ENCODE assay signal across 15 mouse cellular contexts in genomic region chrX:143884953-143885352, GRCm38 (mm10). TPM values are rescaled to one million over a fixed set of nuclear protein-coding genes. Genes with fewer than 3 reads are reported as not detected.
A peak's percentile ranks its signal among the peaks of the same experiment; 100 is the strongest.
DNase-seq lines count a peak whose midpoint lies in the region; ATAC-seq lines count a peak whose summit lies in the region.
"Had no signal": no experiment of that assay in that cellular context is flagged by ENCODE, and none has a peak within 500 bp of the region (broad histone marks: within the 10 kb centered on the region; RNA-seq: fewer than 3 reads in every experiment).

No protein-coding gene starts in this region.

- no peaks in the 10 kb centered on the region for H3K9me3 ChIP-seq in heart, embryonic 13.5 days
- H3K9me3 ChIP-seq in kidney, embryonic 14.5 days (ENCODE audit: control insufficient read depth, low read length): no peaks in the 10 kb centered on the region
- H3K9me3 ChIP-seq in midbrain, embryonic 16.5 days (replicated peaks; ENCODE audit: control insufficient read depth, low read length, poor library complexity, severe bottlenecking): no peaks in the 10 kb centered on the region
- H3K9me3 ChIP-seq in midbrain, embryonic 11.5 days (ENCODE audit: control insufficient read depth, low read length): no peaks in the 10 kb centered on the region
- no peaks in the 10 kb centered on the region for H3K9me3 ChIP-seq in limb, embryonic 15.5 days
- H3K9me3 ChIP-seq: embryonic facial prominence, embryonic 12.5 days; liver, embryonic 13.5 days; neural tube, embryonic 12.5 days had no signal

- no peaks in the 10 kb centered on the region for H3K27me3 ChIP-seq in heart, embryonic 13.5 days (replicated peaks)
- no peaks in the 10 kb centered on the region for H3K27me3 ChIP-seq in kidney, embryonic 14.5 days (ENCODE audit: control insufficient read depth, insufficient read depth, low read length)
- H3K27me3 ChIP-seq in midbrain, embryonic 16.5 days (ENCODE audit: control insufficient read depth, insufficient read depth, low read depth, low read length): no peaks in the 10 kb centered on the region; the same call in 1 of the 2 replicates
- no peaks in the 10 kb centered on the region; the same call in 1 of the 2 replicates for H3K27me3 ChIP-seq in midbrain, embryonic 11.5 days (ENCODE audit: control insufficient read depth, insufficient read depth, low read length)
- H3K27me3 ChIP-seq in limb, embryonic 15.5 days: peaks cover 9% of the 10 kb centered on the region; the same call in 1 of the 2 replicates
- H3K27me3 ChIP-seq: embryonic facial prominence, embryonic 12.5 days; liver, embryonic 13.5 days; neural tube, embryonic 12.5 days had no signal

- no peak overlapping the region for H3K4me2 ChIP-seq in heart, embryonic 13.5 days
- no peak overlapping the region for H3K4me2 ChIP-seq in kidney, embryonic 14.5 days (replicated peaks; ENCODE audit: low read depth, low read length)
- H3K4me2 ChIP-seq in midbrain, embryonic 16.5 days (ENCODE audit: low read length): no peak overlapping the region
- H3K4me2 ChIP-seq in midbrain, embryonic 11.5 days: no peak overlapping the region
- H3K4me2 ChIP-seq in limb, embryonic 15.5 days: no peak overlapping the region
- H3K4me2 ChIP-seq: embryonic facial prominence, embryonic 12.5 days; liver, embryonic 13.5 days; neural tube, embryonic 12.5 days had no signal

- H3K4me1 ChIP-seq in heart, embryonic 13.5 days: peaks cover 28% of the 10 kb centered on the region
- H3K4me1 ChIP-seq in kidney, embryonic 14.5 days (ENCODE audit: control insufficient read depth, insufficient read depth, low read length): no peaks in the 10 kb centered on the region
- H3K4me1 ChIP-seq in midbrain, embryonic 16.5 days (ENCODE audit: control insufficient read depth, insufficient read depth, low read length): no peaks in the 10 kb centered on the region
- no peaks in the 10 kb centered on the region for H3K4me1 ChIP-seq in midbrain, embryonic 11.5 days (ENCODE audit: control insufficient read depth, insufficient read depth, low read length)
- 0 out of 2 replicates have a peak, but pooled peaks cover 3% of the 10 kb centered on the region for H3K4me1 ChIP-seq in limb, embryonic 15.5 days
- H3K4me1 ChIP-seq: embryonic facial prominence, embryonic 12.5 days; liver, embryonic 13.5 days; megakaryocyte, embryonic 14.5 days; neural tube, embryonic 12.5 days had no signal

- no peaks in the 10 kb centered on the region for H3K36me3 ChIP-seq in heart, embryonic 13.5 days
- no peaks in the 10 kb centered on the region for H3K36me3 ChIP-seq in kidney, embryonic 14.5 days (ENCODE audit: control insufficient read depth, insufficient read depth, low read length)
- no peaks in the 10 kb centered on the region for H3K36me3 ChIP-seq in midbrain, embryonic 16.5 days (ENCODE audit: control insufficient read depth, insufficient read depth, low read length)
- H3K36me3 ChIP-seq in midbrain, embryonic 11.5 days (ENCODE audit: control insufficient read depth, insufficient read depth, low read length): no peaks in the 10 kb centered on the region
- no peaks in the 10 kb centered on the region for H3K36me3 ChIP-seq in limb, embryonic 15.5 days
- H3K36me3 ChIP-seq: embryonic facial prominence, embryonic 12.5 days; liver, embryonic 13.5 days; neural tube, embryonic 12.5 days had no signal

- ATAC-seq in heart, embryonic 13.5 days (ENCODE audit: extremely low read depth, insufficient number of reproducible peaks, low FRiP score, low TSS enrichment): no peak
- ATAC-seq in kidney, embryonic 14.5 days (ENCODE audit: low FRiP score, low TSS enrichment): peak; percentile 60; the same call in 1 of the 2 replicates
- ATAC-seq in midbrain, embryonic 16.5 days: peak; percentile 58; the same call in 1 of the 2 replicates
- no peak for ATAC-seq in midbrain, embryonic 11.5 days (ENCODE audit: low FRiP score)
- ATAC-seq in limb, embryonic 15.5 days (ENCODE audit: insufficient number of reproducible peaks, low FRiP score, low TSS enrichment, low read depth): peak; percentile 72

- no peak overlapping the region for H3K9ac ChIP-seq in heart, embryonic 13.5 days
- H3K9ac ChIP-seq in kidney, embryonic 14.5 days (ENCODE audit: low read depth, low read length): no peak overlapping the region
- no peak overlapping the region for H3K9ac ChIP-seq in midbrain, embryonic 16.5 days (ENCODE audit: low read depth, low read length)
- no peak overlapping the region for H3K9ac ChIP-seq in midbrain, embryonic 11.5 days (ENCODE audit: low read length)
- H3K9ac ChIP-seq in limb, embryonic 15.5 days: no peak overlapping the region
- H3K9ac ChIP-seq: embryonic facial prominence, embryonic 12.5 days; liver, embryonic 13.5 days; neural tube, embryonic 12.5 days had no signal

- H3K4me3 ChIP-seq in heart, embryonic 13.5 days: no peak overlapping the region
- no peak overlapping the region for H3K4me3 ChIP-seq in kidney, embryonic 14.5 days (ENCODE audit: low read length)
- H3K4me3 ChIP-seq in midbrain, embryonic 16.5 days (ENCODE audit: low read depth, low read length): no peak overlapping the region
- H3K4me3 ChIP-seq in midbrain, embryonic 11.5 days (ENCODE audit: low read depth, low read length): no peak overlapping the region
- no peak overlapping the region for H3K4me3 ChIP-seq in limb, embryonic 15.5 days
- H3K4me3 ChIP-seq: embryonic facial prominence, embryonic 12.5 days; liver, embryonic 13.5 days; megakaryocyte, embryonic 14.5 days; neural tube, embryonic 12.5 days had no signal

- 12% methylated on average over 3 of the region's 3 CpGs for whole genome bisulfite sequencing in heart, embryonic 13.5 days
- WGBS in kidney, embryonic 14.5 days: 25% methylated on average over 3 of the region's 3 CpGs
- 45% methylated on average over 3 of the region's 3 CpGs for WGBS in midbrain, embryonic 16.5 days
- WGBS in midbrain, embryonic 11.5 days: 61% methylated on average over 3 of the region's 3 CpGs
- 30% methylated on average over 3 of the region's 3 CpGs for WGBS in limb, embryonic 15.5 days

- DNase-seq in heart, adult 9 months (ENCODE audit: low spot score in 2 of 2): no peak
- no peak for DNase-seq in kidney, postnatal 4 days
- no peak for DNase-seq in midbrain, embryonic 11.5 days (ENCODE audit: low spot score, missing footprints)
- DNase-seq in cerebellum, adult 9-11 months: no peak
- DNase-seq: liver, embryonic 13.5 days; lung, postnatal 10 days; spleen, adult 18-20 months; thymus, adult 18-20 months had no signal

- H3K27ac ChIP-seq in heart, embryonic 13.5 days (replicated peaks): 0 out of 2 replicates have a peak overlapping the region, but pooled peaks have one; percentile 24
- no peak overlapping the region for H3K27ac ChIP-seq in kidney, embryonic 14.5 days (ENCODE audit: low read depth, low read length)
- no peak overlapping the region for H3K27ac ChIP-seq in midbrain, embryonic 16.5 days (ENCODE audit: low read length)
- no peak overlapping the region for H3K27ac ChIP-seq in midbrain, embryonic 11.5 days (ENCODE audit: low read depth, low read length)
- peak overlapping the region; percentile 65 for H3K27ac ChIP-seq in limb, embryonic 15.5 days
- H3K27ac ChIP-seq: embryonic facial prominence, embryonic 12.5 days; liver, embryonic 13.5 days; neural tube, embryonic 12.5 days had no signal

RNA-seq across cellular contexts. Expression of gene Dcx, which starts 48.2 kb away (rescaled TPM):
- polyA plus RNA-seq in heart, embryonic 13.5 days (2015; fragmentation: Nextera tagmentation; extraction: Ambion mirVana): 0.84 and 0.99 TPM in 2 replicates
- polyA plus RNA-seq in kidney, embryonic 14.5 days (2014; fragmentation: Nextera tagmentation; extraction: Ambion mirVana): 4.5 and 6.9 TPM in 2 replicates
- polyA plus RNA-seq in midbrain, embryonic 16.5 days (2015; fragmentation: Nextera tagmentation; extraction: Ambion mirVana): 266 and 338 TPM in 2 replicates
- polyA plus RNA-seq in midbrain, embryonic 11.5 days (2014; fragmentation: Nextera tagmentation; extraction: Ambion mirVana): 95.8 and 126 TPM in 2 replicates
- 6.6 and 9.5 TPM in 2 replicates for polyA plus RNA-seq in limb, embryonic 15.5 days (2015; fragmentation: Nextera tagmentation; extraction: Ambion mirVana)

RNA-seq across cellular contexts. Expression of gene Capn6, which starts 57.7 kb away (rescaled TPM):
- polyA plus RNA-seq in heart, embryonic 13.5 days (2015; fragmentation: Nextera tagmentation; extraction: Ambion mirVana): 152 and 159 TPM in 2 replicates
- 177 and 204 TPM in 2 replicates for polyA plus RNA-seq in kidney, embryonic 14.5 days (2014; fragmentation: Nextera tagmentation; extraction: Ambion mirVana)
- 1.2 and 2.2 TPM in 2 replicates for polyA plus RNA-seq in midbrain, embryonic 16.5 days (2015; fragmentation: Nextera tagmentation; extraction: Ambion mirVana)
- 8.6 and 9.0 TPM in 2 replicates for polyA plus RNA-seq in midbrain, embryonic 11.5 days (2014; fragmentation: Nextera tagmentation; extraction: Ambion mirVana)
- polyA plus RNA-seq in limb, embryonic 15.5 days (2015; fragmentation: Nextera tagmentation; extraction: Ambion mirVana): 323 and 402 TPM in 2 replicates

Comparison
In these comparisons a context has a peak if more than half of its experiments do, and no peak if none do; other contexts are left out.
1. ATAC-seq: peak in kidney, embryonic 14.5 days (single experiment), midbrain, embryonic 16.5 days (single experiment) and limb, embryonic 15.5 days (single experiment); none in heart, embryonic 13.5 days (single experiment) and midbrain, embryonic 11.5 days (single experiment).
2. H3K27ac ChIP-seq: peak in heart, embryonic 13.5 days (single experiment) and limb, embryonic 15.5 days (single experiment); none in kidney, embryonic 14.5 days (single experiment), midbrain, embryonic 16.5 days (single experiment) and midbrain, embryonic 11.5 days (single experiment).
3. RNA of gene Capn6, which starts 57.7 kb away (polyA plus RNA-seq): 323 to 402 TPM in limb, embryonic 15.5 days, 177 to 204 TPM in kidney, embryonic 14.5 days and 152 to 159 TPM in heart, embryonic 13.5 days; 8.6 to 9.0 TPM in midbrain, embryonic 11.5 days and 1.2 to 2.2 TPM in midbrain, embryonic 16.5 days; every median in the first group is over 10 times any median in the second.